Mouse (Mus musculus) liver, embryonic 14.5 days (tissue): ENCODE measurements around the gene Adap1. TPM values are rescaled to one million over a fixed set of nuclear protein-coding genes. Genes with fewer than 3 reads are reported as not detected.

Experiments
- ATAC-seq: fragments of 200-750 bp; cut with Nextera tagmentation; 2 replicates; pipeline ENCODE4 v1.8.0; 2017; ENCODE audit warnings: moderate number of reproducible peaks, mild to moderate bottlenecking, moderate library complexity; ENCODE audit not compliant: insufficient read depth
- DNase-seq, 3 experiments: peaks; one replicate each; pipeline ENCODE4 v3.0.0-alpha.2; 2012 to 2013; ENCODE audit warnings: low read depth in 3 of 3, low spot score in 3 of 3
- H3K27ac ChIP-seq: fragments of 300-500 bp; sonication (generic); 2 replicates; pipeline ENCODE4 v1.5.1; 2014; ENCODE audit warnings: moderate library complexity, mild to moderate bottlenecking, control low read depth, inconsistent platforms
- H3K27me3 ChIP-seq: fragments of 300-500 bp; sonication (generic); 2 replicates; pipeline ENCODE4 v1.6.1; 2014; ENCODE audit warnings: mild to moderate bottlenecking, low read length, moderate library complexity; ENCODE audit not compliant: control insufficient read depth, insufficient read depth
- H3K36me3 ChIP-seq: fragments of 300-500 bp; sonication (generic); replicated peaks from 2 replicates; pipeline ENCODE4 v1.6.1; 2014; ENCODE audit warnings: low read depth; ENCODE audit not compliant: control insufficient read depth, insufficient read depth
- H3K4me1 ChIP-seq, 2 experiments: fragments of 200-500 bp in 1 of 2; fragments of 300-500 bp in 1 of 2; sonication (generic) in 1 of 2; replicated peaks; 2 replicates each; pipeline ENCODE4 v1.6.1; 2012 to 2014; ENCODE audit warnings: antibody characterized with exemption in 1 of 2, inconsistent platforms in 1 of 2, low read length in 1 of 2; ENCODE audit not compliant: control insufficient read depth in 2 of 2, insufficient read depth in 2 of 2
- H3K4me2 ChIP-seq: fragments of 300-500 bp; sonication (generic); 2 replicates; pipeline ENCODE4 v1.6.1; 2014; ENCODE audit warnings: low read depth, mild to moderate bottlenecking, control low read depth, moderate library complexity
- H3K4me3 ChIP-seq, 2 experiments: fragments of 200-500 bp in 1 of 2; fragments of 300-500 bp in 1 of 2; sonication (generic) in 1 of 2; 2 replicates each; pipeline ENCODE4 v1.5.1; 2012 to 2014; ENCODE audit warnings: low read depth in 2 of 2, low read length in 2 of 2, mild to moderate bottlenecking in 2 of 2, control low read depth in 1 of 2, inconsistent platforms in 1 of 2, moderate library complexity in 1 of 2; ENCODE audit not compliant: insufficient read depth in 1 of 2
- H3K9ac ChIP-seq: fragments of 300-500 bp; sonication (generic); replicated peaks from 2 replicates; pipeline ENCODE4 v1.6.1; 2014; ENCODE audit warnings: mild to moderate bottlenecking, control low read depth, moderate library complexity
- H3K9me3 ChIP-seq: fragments of 300-500 bp; sonication (generic); 2 replicates; pipeline ENCODE4 v1.6.1; 2016; ENCODE audit warnings: low read length, mixed read lengths; ENCODE audit not compliant: control insufficient read depth
- CTCF ChIP-seq: IDR thresholded peaks from 2 replicates; pipeline ENCODE4 v1.5.1; 2016; ENCODE audit warnings: antibody characterized with exemption, low read depth, control low read depth
- EP300 ChIP-seq: IDR thresholded peaks from 2 replicates; pipeline ENCODE4 v1.6.1; 2016; ENCODE audit warnings: antibody characterized with exemption, low read depth
- WGBS: fragments of 180-500 bp; shearing (Covaris S2); extraction: QIAGEN DNeasy Blood & Tissue Kit; methylation state at CpG from one replicate; pipeline ENCODE4 v1.1.7; 2014; ENCODE audit not compliant: insufficient replicate concordance; 5-methylcytosine and 5-hydroxymethylcytosine counted together
- polyA plus RNA-seq, 2 experiments: library from polyadenylated mRNA; depleted of rRNA in 1 of 2; stranded (reverse) in 1 of 2; unstranded in 1 of 2; fragments of >200 nt; fragmentation: Nextera tagmentation in 1 of 2; extraction: Ambion mirVana in 1 of 2; gene quantifications; 2 replicates each; pipeline versions ENCODE4 v1.2.1 to v1.2.3; 2012 to 2014

The Adap1 gene
- polyA plus RNA-seq, 2 experiments: 2.2 to 3.0 TPM

GRCm38 (mm10) chr5:139317751-139318504 lies 7.5 kb downstream of the Adap1 start:
- no peaks in the 10 kb centered on the region for H3K27me3 ChIP-seq
- H3K4me1 ChIP-seq: peaks cover 0 to 7% of the 10 kb centered on the region in 2 experiments; a peak in 2 of 4 replicates
- H3K27ac ChIP-seq: no peak overlapping the region
- WGBS: 71% methylated on average over 21 of the region's 21 CpGs
- no peaks in the 10 kb centered on the region for H3K9me3 ChIP-seq
- no peak overlapping the region for H3K4me3 ChIP-seq
- no peak for TF ChIP-seq EP300
- TF ChIP-seq CTCF: no peak
- DNase-seq: no peak
- no peak; the same call in 1 of the 2 replicates for ATAC-seq
- H3K9ac ChIP-seq: no peak overlapping the region
- no peaks in the 10 kb centered on the region for H3K36me3 ChIP-seq
- H3K4me2 ChIP-seq: no peak overlapping the region

- 52% methylated on average over 6 of the region's 6 CpGs for WGBS
- Histone ChIP-seq H3K4me2 (no peak overlapping the region), H3K9me3 (no peaks in the 10 kb centered on the region), H3K27ac (no peak overlapping the region), H3K4me1 (peaks cover 0 to 7% of the 10 kb centered on the region in 2 experiments; a peak in 2 of 4 replicates), H3K36me3 (no peaks in the 10 kb centered on the region), H3K27me3 (no peaks in the 10 kb centered on the region), H3K4me3 (no peak overlapping the region), H3K9ac (no peak overlapping the region)
- DNase-seq (peak in 1 of 3 experiments; percentile 16), ATAC-seq (peak; percentile 65)
- TF ChIP-seq CTCF (no peak), EP300 (no peak)
Observed at GRCm38 (mm10) chr5:139316982-139317675, 8.3 kb downstream of the Adap1 start.

GRCm38 (mm10) chr5:139314941-139315642 lies 10.3 kb downstream of the Adap1 start:
- Histone ChIP-seq H3K9me3 (no peaks in the 10 kb centered on the region), H3K36me3 (no peaks in the 10 kb centered on the region), H3K4me3 (no peak overlapping the region), H3K4me1 (peaks cover 0 to 7% of the 10 kb centered on the region in 2 experiments; a peak in 2 of 4 replicates), H3K27me3 (no peaks in the 10 kb centered on the region), H3K4me2 (no peak overlapping the region), H3K27ac (no peak overlapping the region), H3K9ac (no peak overlapping the region)
- TF ChIP-seq EP300 (no peak), CTCF (no peak)
- DNase-seq: no peak
- 69% methylated on average over 12 of the region's 12 CpGs for WGBS
- ATAC-seq: no peak

- H3K4me2 ChIP-seq: no peak overlapping the region
- WGBS: 69% methylated on average over 9 of the region's 9 CpGs
- no peak overlapping the region for H3K9ac ChIP-seq
- no peak for TF ChIP-seq CTCF
- TF ChIP-seq EP300: no peak
- H3K27me3 ChIP-seq: no peaks in the 10 kb centered on the region
- no peak overlapping the region for H3K27ac ChIP-seq
- H3K4me1 ChIP-seq: peaks cover 0 to 7% of the 10 kb centered on the region in 2 experiments; a peak in 2 of 4 replicates
- H3K36me3 ChIP-seq: no peaks in the 10 kb centered on the region
- DNase-seq (no peak), ATAC-seq (no peak)
- no peaks in the 10 kb centered on the region for H3K9me3 ChIP-seq
- H3K4me3 ChIP-seq: no peak overlapping the region
Observed at GRCm38 (mm10) chr5:139313536-139313935, 11.9 kb downstream of the Adap1 start.
